8 mouse cellular contexts compared by ENCODE assay signal in the genomic region with DNA sequence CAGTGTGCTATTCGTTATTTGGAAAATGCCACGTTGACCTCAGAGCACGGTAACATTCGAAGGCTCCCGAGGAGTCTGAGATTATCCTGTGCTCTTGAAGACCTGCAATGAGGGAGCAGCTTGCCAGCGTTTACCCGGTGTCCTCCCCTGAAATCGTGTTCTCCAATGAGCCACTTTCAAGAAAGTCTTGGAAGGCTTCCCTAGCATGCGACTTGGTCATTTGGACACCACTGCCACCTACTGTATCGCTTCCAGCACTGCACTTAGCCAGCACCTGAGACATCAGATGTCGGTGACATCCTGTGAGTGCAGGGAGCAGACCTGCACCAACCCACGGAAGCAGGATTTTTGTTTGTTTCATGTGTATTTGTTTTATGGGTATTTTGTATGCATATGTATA. TPM values are rescaled to one million over a fixed set of nuclear protein-coding genes. Genes with fewer than 3 reads are reported as not detected.
DNase-seq lines count a peak whose midpoint lies in the region; ATAC-seq and TF ChIP-seq lines count a peak whose summit lies in the region.

No protein-coding gene starts in this region.

- peak; percentile 82 for DNase-seq in R1 (ENCODE audit: low read depth, low spot score)
- DNase-seq in cerebellum, adult 8-10 months, result peak; percentile 76
- DNase-seq in hindbrain, embryonic 10.5 days (ENCODE audit: low spot score), result peak; percentile 68
- peak; percentile 73 to 79 for DNase-seq in layer of hippocampus, adult 2 months (ENCODE audit: low spot score in 2 of 2)
- peak; percentile 87 for DNase-seq in retina, embryonic 14.5 days (ENCODE audit: low spot score)

- no peak overlapping the region for H3K27ac ChIP-seq in hindbrain, embryonic 10.5 days
- 0 out of 2 replicates have a peak overlapping the region, but pooled peaks have one; percentile 28 for H3K27ac ChIP-seq in layer of hippocampus, adult 2 months
- H3K27ac ChIP-seq in lung, embryonic 16.5 days (ENCODE audit: low read length), result no peak overlapping the region

- no peak overlapping the region for H3K4me3 ChIP-seq in hindbrain, embryonic 10.5 days
- peak overlapping the region; percentile 30; the same call in 1 of the 2 replicates for H3K4me3 ChIP-seq in layer of hippocampus, adult 2 months
- H3K4me3 ChIP-seq in lung, embryonic 16.5 days (ENCODE audit: low read length), result no peak overlapping the region

- no peak overlapping the region for H3K9ac ChIP-seq in lung, embryonic 16.5 days (ENCODE audit: low read length)

- peaks cover 11% of the 10 kb centered on the region; the same call in 1 of the 2 replicates for H3K27me3 ChIP-seq in hindbrain, embryonic 10.5 days (ENCODE audit: insufficient read depth, poor library complexity, severe bottlenecking)
- peaks cover 2% of the 10 kb centered on the region; the same call in 1 of the 2 replicates for H3K27me3 ChIP-seq in lung, embryonic 16.5 days (ENCODE audit: control insufficient read depth, insufficient read depth, low read depth, low read length)

- no peak overlapping the region for H3K4me2 ChIP-seq in lung, embryonic 16.5 days (ENCODE audit: low read depth, low read length)

- ATAC-seq in frontal cortex, adult (ENCODE audit: low TSS enrichment), result peak; percentile 90
- ATAC-seq in lung, embryonic 16.5 days (ENCODE audit: low read depth), result peak; percentile 29; the same call in 1 of the 2 replicates
- ATAC-seq in inflammation-experienced regulatory T-cells, adult 6 months, result no peak

- no peaks in the 10 kb centered on the region for H3K36me3 ChIP-seq in hindbrain, embryonic 10.5 days
- no peaks in the 10 kb centered on the region for H3K36me3 ChIP-seq in lung, embryonic 16.5 days (ENCODE audit: control insufficient read depth, insufficient read depth, low read length)

- 8% methylated on average over 12 of the region's 12 CpGs for WGBS in hindbrain, embryonic 10.5 days
- 4% methylated on average over 12 of the region's 12 CpGs for WGBS in lung, embryonic 16.5 days

- no peaks in the 10 kb centered on the region for H3K9me3 ChIP-seq in hindbrain, embryonic 10.5 days
- no peaks in the 10 kb centered on the region for H3K9me3 ChIP-seq in lung, embryonic 16.5 days (ENCODE audit: control insufficient read depth, low read length)

- peak; percentile 95 for TF ChIP-seq CTCF in layer of hippocampus, adult 2 months (conservative IDR thresholded peaks at IDR 0.05)

- H3K4me1 ChIP-seq in hindbrain, embryonic 10.5 days (replicated peaks), result peaks cover 4% of the 10 kb centered on the region; the same call in 1 of the 2 replicates
- peaks cover 6% of the 10 kb centered on the region; the same call in 1 of the 2 replicates for H3K4me1 ChIP-seq in lung, embryonic 16.5 days (replicated peaks; ENCODE audit: control insufficient read depth, insufficient read depth, low read length)

RNA-seq across cellular contexts. Expression of a gene that starts 15.4 kb away (rescaled TPM):
- 1.4 and 2.1 TPM in 2 replicates for polyA plus RNA-seq in hindbrain, embryonic 10.5 days (2016; fragmentation: Nextera tagmentation; extraction: Ambion mirVana)
- total RNA-seq in layer of hippocampus, adult 2 months (2021), result 1 to 10 TPM; 1.4 to 3.4 TPM
- 2.5 and 3.2 TPM in 2 replicates for polyA plus RNA-seq in lung, embryonic 16.5 days (2015; fragmentation: Nextera tagmentation; extraction: Ambion mirVana)
- not detected for polyA plus RNA-seq in inflammation-experienced regulatory T-cells, adult 6 months (2017; shearing (Covaris generic))

RNA-seq across cellular contexts. Expression of a gene that starts 55.0 kb away (rescaled TPM):
- polyA plus RNA-seq in hindbrain, embryonic 10.5 days (2016; fragmentation: Nextera tagmentation; extraction: Ambion mirVana), result 2.7 and 3.1 TPM in 2 replicates
- total RNA-seq in layer of hippocampus, adult 2 months (2021), result 1 to 10 TPM; 5.0 to 5.8 TPM
- polyA plus RNA-seq in lung, embryonic 16.5 days (2015; fragmentation: Nextera tagmentation; extraction: Ambion mirVana), result 3.0 and 3.1 TPM in 2 replicates
- not detected for polyA plus RNA-seq in inflammation-experienced regulatory T-cells, adult 6 months (2017; shearing (Covaris generic))
